Mouse (Mus musculus) ES-E14 (cell line): ENCODE data around the gene Fam81a.

Experiments used
- CHD2 ChIP-seq: IDR thresholded peaks from 2 replicates; pipeline ENCODE4 v1.6.1; 2014; ENCODE audit warnings: mild to moderate bottlenecking, low read depth, low read length, inconsistent platforms
- MAFK ChIP-seq: IDR thresholded peaks from 2 replicates; pipeline ENCODE4 v1.6.1; 2014; ENCODE audit warnings: mild to moderate bottlenecking, low read depth, low read length, inconsistent platforms; ENCODE audit not compliant: insufficient read depth
- ZNF384 ChIP-seq: IDR thresholded peaks from 2 replicates; pipeline ENCODE4 v1.6.1; 2012; ENCODE audit warnings: low read depth, low read length, inconsistent platforms

- TF ChIP-seq CHD2: no peak
- no peak for TF ChIP-seq MAFK
- TF ChIP-seq ZNF384: no peak
Measured at GRCm38 (mm10) chr9:70048280-70048679, 94.1 kb downstream of the Fam81a start.
